Mouse (Mus musculus): ENCODE results near the gene Akt1.

DNA sequence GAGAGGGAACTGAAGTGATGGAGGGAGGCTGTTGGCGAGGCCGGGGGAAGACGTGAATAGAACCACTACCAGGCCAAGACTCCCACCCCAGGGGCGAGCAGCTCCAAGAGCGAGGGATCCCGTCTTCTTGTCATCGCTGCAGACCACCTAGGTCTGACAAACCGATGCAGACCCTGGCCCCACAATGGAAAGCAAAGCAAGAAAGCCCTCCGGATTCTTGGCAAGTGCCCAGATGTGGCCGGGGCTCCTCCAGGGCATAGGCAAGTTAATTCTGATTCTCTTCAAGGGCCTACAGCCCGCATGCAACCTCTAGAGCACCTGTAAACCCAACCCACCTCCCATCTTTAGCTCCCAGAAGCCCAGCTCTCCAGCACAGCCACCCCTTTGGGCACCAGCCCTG lies 11.4 kb downstream of the Akt1 start:
- TF ChIP-seq CTCF (IDR thresholded peaks at IDR 0.05; ENCODE audit: low read depth) (no peak), EP300 (IDR thresholded peaks at IDR 0.05; ENCODE audit: low read depth) (no peak)

Measured in liver, postnatal 0 days (tissue).